Mouse (Mus musculus): ENCODE measurements around the gene Drosha. TPM values are rescaled to one million over a fixed set of nuclear protein-coding genes. Genes with fewer than 3 reads are reported as not detected.

The Drosha gene
- total RNA-seq, 2 experiments from 2014 or later, result 90.3 to 92.2 TPM

GRCm38 (mm10) chr15:12823455-12824119, 1.0 kb upstream of the Drosha start:
- intact Hi-C loops (cut with DNase I), result loop anchor here (10.0 kb wide), 1 partner anchor 669 kb away; no protein-coding TSS in a partner anchor

GRCm38 (mm10) chr15:12824965-12825364, 350 bp downstream of the Drosha start:
- DNase-seq (ENCODE audit: extremely low spot score in 1 of 2, low spot score in 2 of 2), result peak in 1 of 2 experiments; percentile 60
- intact Hi-C loops (cut with DNase I), result loop anchor here (10.0 kb wide), 1 partner anchor 670 kb away; no protein-coding TSS in a partner anchor

More at GRCm38 (mm10) chr15:12823455-12824119, 1.0 kb upstream of the Drosha start:
- no peak for DNase-seq (ENCODE audit: extremely low spot score in 1 of 2, low spot score in 2 of 2)

DNA sequence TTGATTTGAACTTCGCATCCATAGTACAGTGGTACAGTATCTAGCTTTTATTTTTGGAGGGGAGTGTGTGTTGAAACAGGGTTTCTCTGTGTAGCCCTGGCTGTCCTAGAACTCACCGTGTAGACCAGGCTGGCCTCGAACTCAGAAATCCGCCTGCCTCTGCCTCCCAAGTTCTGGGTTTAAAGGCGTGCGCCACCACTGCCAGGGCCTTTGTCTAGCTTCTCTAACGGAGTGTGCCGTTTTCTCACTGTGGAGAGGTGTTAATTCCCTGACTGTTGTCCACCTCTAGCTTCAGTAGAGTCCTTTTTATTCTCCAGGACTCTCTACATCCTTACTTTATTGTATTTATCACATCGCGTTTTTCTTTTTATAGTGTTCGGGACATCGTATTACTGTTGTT, 793 bp downstream of the Drosha start:
- intact Hi-C loops (cut with DNase I), result loop anchor here (10.0 kb wide), 1 partner anchor 671 kb away; no protein-coding TSS in a partner anchor
- no peak for DNase-seq (ENCODE audit: extremely low spot score in 1 of 2, low spot score in 2 of 2)

DNA sequence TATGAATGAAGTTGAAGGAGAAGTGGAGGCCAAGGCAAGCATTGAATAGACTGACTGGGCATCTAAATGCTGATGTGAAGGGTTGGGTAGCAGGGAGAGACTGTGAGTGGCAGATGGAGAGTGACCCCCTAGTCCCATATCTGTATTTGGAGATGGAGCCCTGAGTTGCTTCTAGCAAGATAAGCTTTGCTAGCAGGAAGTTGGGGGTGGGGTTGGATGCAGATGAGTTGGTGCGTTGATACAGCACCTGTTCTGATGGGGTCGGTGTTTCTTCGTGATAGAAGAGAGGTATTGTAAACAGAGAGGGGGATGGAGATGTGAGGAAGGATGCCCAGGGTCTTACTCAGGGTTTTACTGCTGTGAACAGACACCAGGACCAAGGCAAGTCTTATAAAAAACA, 5.3 kb downstream of the Drosha start:
- no peak for DNase-seq (ENCODE audit: extremely low spot score in 1 of 2, low spot score in 2 of 2)
- intact Hi-C loops (cut with DNase I), result loop anchor here (10.0 kb wide), 1 partner anchor 675 kb away; no protein-coding TSS in a partner anchor

GRCm38 (mm10) chr15:12832599-12832998, 8.0 kb downstream of the Drosha start:
- intact Hi-C loops (cut with DNase I), result no loop called here

GRCm38 (mm10) chr15:12833385-12833784, 8.8 kb downstream of the Drosha start:
- no peak for DNase-seq (ENCODE audit: extremely low spot score in 1 of 2, low spot score in 2 of 2)
- intact Hi-C loops (cut with DNase I), result no loop called here

More at GRCm38 (mm10) chr15:12832599-12832998, 8.0 kb downstream of the Drosha start:
- DNase-seq (ENCODE audit: extremely low spot score in 1 of 2, low spot score in 2 of 2), result no peak

GRCm38 (mm10) chr15:12834231-12834630, 9.6 kb downstream of the Drosha start:
- intact Hi-C loops (cut with DNase I), result no loop called here
- no peak for DNase-seq (ENCODE audit: extremely low spot score in 1 of 2, low spot score in 2 of 2)

GRCm38 (mm10) chr15:12840737-12841136, 16.1 kb downstream of the Drosha start:
- intact Hi-C loops (cut with DNase I), result no loop called here
- DNase-seq (ENCODE audit: extremely low spot score in 1 of 2, low spot score in 2 of 2), result no peak

- intact Hi-C loops (cut with DNase I), result no loop called here
- DNase-seq (ENCODE audit: extremely low spot score in 1 of 2, low spot score in 2 of 2), result no peak
Observed at GRCm38 (mm10) chr15:12842833-12843232, 18.2 kb downstream of the Drosha start.

GRCm38 (mm10) chr15:12848196-12848975, 23.8 kb downstream of the Drosha start:
- intact Hi-C loops (cut with DNase I), result no loop called here
- no peak for DNase-seq (ENCODE audit: extremely low spot score in 1 of 2, low spot score in 2 of 2)

DNA sequence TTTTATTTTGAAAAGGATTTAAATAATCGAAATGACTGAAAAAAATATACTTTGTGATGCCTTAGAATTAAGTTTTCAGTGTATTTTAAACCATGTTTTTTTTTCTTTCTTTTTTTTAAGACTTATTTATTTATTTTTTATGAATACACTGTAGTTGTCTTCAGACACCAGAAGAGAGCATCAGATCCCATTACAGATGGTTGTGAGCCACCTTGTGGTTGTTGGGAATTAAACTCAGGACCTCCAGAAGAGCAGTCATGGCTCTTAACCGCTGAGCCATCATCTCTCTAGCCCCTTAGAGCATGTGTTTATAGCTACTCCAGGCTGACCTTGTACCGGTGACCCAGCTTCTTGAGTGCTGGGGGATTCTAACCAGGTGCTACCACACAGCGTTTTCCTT, 24.8 kb downstream of the Drosha start:
- no peak for DNase-seq (ENCODE audit: extremely low spot score in 1 of 2, low spot score in 2 of 2)
- intact Hi-C loops (cut with DNase I), result no loop called here

GRCm38 (mm10) chr15:12853471-12853870, 28.9 kb downstream of the Drosha start:
- intact Hi-C loops (cut with DNase I), result loop anchor here (10.0 kb wide), 1 partner anchor 1561 kb away; no protein-coding TSS in a partner anchor
- no peak for DNase-seq (ENCODE audit: extremely low spot score in 1 of 2, low spot score in 2 of 2)

- no peak for DNase-seq (ENCODE audit: extremely low spot score in 1 of 2, low spot score in 2 of 2)
- intact Hi-C loops (cut with DNase I), result loop anchor here (10.0 kb wide), 1 partner anchor 1558 kb away; no protein-coding TSS in a partner anchor
Observed at GRCm38 (mm10) chr15:12856780-12857179, 32.2 kb downstream of the Drosha start.

- intact Hi-C loops (cut with DNase I), result loop anchor here (10.0 kb wide), 1 partner anchor 1557 kb away; no protein-coding TSS in a partner anchor
- no peak for DNase-seq (ENCODE audit: extremely low spot score in 1 of 2, low spot score in 2 of 2)
Observed at GRCm38 (mm10) chr15:12857840-12858516, 33.4 kb downstream of the Drosha start.

- DNase-seq (ENCODE audit: extremely low spot score in 1 of 2, low spot score in 2 of 2), result no peak
- intact Hi-C loops (cut with DNase I), result loop anchor here (10.0 kb wide), 1 partner anchor 1556 kb away; no protein-coding TSS in a partner anchor
Observed at GRCm38 (mm10) chr15:12858645-12859044, 34.0 kb downstream of the Drosha start.

DNA sequence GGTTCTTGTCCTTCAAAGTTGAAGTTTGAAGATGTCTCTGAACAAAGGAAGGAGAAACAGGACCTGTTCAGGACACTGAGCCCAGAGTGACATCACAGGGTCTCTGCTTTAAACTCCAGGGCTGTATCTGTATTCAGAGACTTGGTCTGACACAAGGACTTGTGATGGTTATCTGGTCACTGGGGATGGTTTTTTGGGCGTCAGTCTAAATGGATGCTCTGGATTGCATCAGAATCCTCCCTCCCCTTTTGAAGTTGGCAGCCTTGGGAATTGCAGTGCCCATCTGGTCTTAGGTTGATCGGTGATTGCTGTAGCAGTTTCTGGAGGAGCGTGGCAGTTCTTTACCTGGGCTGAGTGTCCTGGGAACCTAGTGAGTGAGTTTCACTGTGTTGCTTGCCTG, 37.4 kb downstream of the Drosha start:
- DNase-seq (ENCODE audit: extremely low spot score in 1 of 2, low spot score in 2 of 2), result no peak
- intact Hi-C loops (cut with DNase I), result no loop called here

GRCm38 (mm10) chr15:12863669-12864068, 39.1 kb downstream of the Drosha start:
- DNase-seq (ENCODE audit: extremely low spot score in 1 of 2, low spot score in 2 of 2), result no peak
- intact Hi-C loops (cut with DNase I), result no loop called here

- no peak for DNase-seq (ENCODE audit: extremely low spot score in 1 of 2, low spot score in 2 of 2)
- intact Hi-C loops (cut with DNase I), result no loop called here
Observed at GRCm38 (mm10) chr15:12865595-12866314, 41.1 kb downstream of the Drosha start.

Data from left cerebral cortex, postnatal 10 days (tissue).